Mouse (Mus musculus) CH12.LX (cell line): ENCODE measurements around the gene Phc2. TPM values are rescaled to one million over a fixed set of nuclear protein-coding genes. Genes with fewer than 3 reads are reported as not detected.

Experiments
- DNase-seq: peaks from one replicate; pipeline ENCODE4 v3.0.0-alpha.2; 2013; ENCODE audit errors: extremely low read depth
- H3K27ac ChIP-seq: 2 replicates; pipeline ENCODE4 v1.5.1; 2012; ENCODE audit warnings: low read depth, mild to moderate bottlenecking, control low read depth, moderate library complexity; ENCODE audit not compliant: insufficient read depth
- H3K27me3 ChIP-seq: replicated peaks from 2 replicates; pipeline ENCODE3; 2012; ENCODE audit warnings: inconsistent platforms
- H3K36me3 ChIP-seq, 2 experiments: replicated peaks in 1 of 2; 2 replicates each; pipeline versions ENCODE3 to v1.6.1; 2012; ENCODE audit warnings: inconsistent platforms in 1 of 2, low read length in 1 of 2, mild to moderate bottlenecking in 1 of 2, mixed read lengths in 1 of 2, moderate library complexity in 1 of 2; ENCODE audit not compliant: control insufficient read depth in 1 of 2, insufficient read depth in 1 of 2
- H3K4me1 ChIP-seq, 2 experiments: 2 replicates each; pipeline ENCODE4 v1.6.1; 2012; ENCODE audit warnings: inconsistent platforms in 1 of 2, moderate library complexity in 1 of 2; ENCODE audit not compliant: insufficient read depth in 2 of 2, control insufficient read depth in 1 of 2
- H3K4me2 ChIP-seq: 2 replicates; pipeline ENCODE4 v1.6.1; 2012; ENCODE audit warnings: low read depth, mild to moderate bottlenecking, control low read depth; ENCODE audit not compliant: poor library complexity, insufficient read depth, severe bottlenecking
- H3K4me3 ChIP-seq, 3 experiments: fragments of 150-350 bp in 1 of 3; sonication (generic) in 1 of 3; replicated peaks in 1 of 3; 2 replicates each; pipeline versions ENCODE3 to v1.5.1; 2011 to 2012; ENCODE audit warnings: low read depth in 2 of 3, low read length in 2 of 3, mild to moderate bottlenecking in 2 of 3, moderate library complexity in 2 of 3, control low read depth in 1 of 3, improper control_type of control experiment in 1 of 3, inconsistent platforms in 1 of 3, mixed read lengths in 1 of 3; ENCODE audit not compliant: poor library complexity in 1 of 3
- H3K79me2 ChIP-seq: replicated peaks from 2 replicates; pipeline ENCODE4 v1.6.1; 2012; ENCODE audit warnings: mild to moderate bottlenecking, moderate library complexity; ENCODE audit not compliant: control insufficient read depth, poor library complexity, insufficient read depth, severe bottlenecking; ENCODE audit errors: extremely low read depth
- H3K9ac ChIP-seq: 2 replicates; pipeline ENCODE4 v1.6.1; 2012; ENCODE audit warnings: low read depth, mild to moderate bottlenecking, control low read depth, moderate library complexity; ENCODE audit not compliant: insufficient read depth
- H3K9me3 ChIP-seq: replicated peaks from 2 replicates; pipeline ENCODE3; 2012; ENCODE audit warnings: low read length, inconsistent platforms, mixed read lengths
- BHLHE40 ChIP-seq: IDR thresholded peaks from 2 replicates; pipeline ENCODE4 v1.6.1; 2011; ENCODE audit warnings: mild to moderate bottlenecking, low read depth, low read length, improper control_type of control experiment
- CHD1 ChIP-seq: IDR thresholded peaks from 2 replicates; pipeline ENCODE4 v1.6.1; 2012; ENCODE audit warnings: low read depth, low read length, improper control_type of control experiment, inconsistent platforms
- CHD2 ChIP-seq: IDR thresholded peaks from 2 replicates; pipeline ENCODE4 v1.6.1; 2011; ENCODE audit warnings: low read length, improper control_type of control experiment
- CTCF ChIP-seq, 2 experiments: IDR thresholded peaks in 1 of 2; conservative IDR thresholded peaks in 1 of 2; 2 replicates each; pipeline ENCODE4 v1.5.1; 2011 to 2012; ENCODE audit warnings: low read depth in 2 of 2, low read length in 2 of 2, improper control_type of control experiment in 1 of 2, inconsistent platforms in 1 of 2, mild to moderate bottlenecking in 1 of 2, moderate library complexity in 1 of 2
- ELF1 ChIP-seq: IDR thresholded peaks from 2 replicates; pipeline ENCODE4 v1.6.1; 2014; ENCODE audit warnings: low read depth, mild to moderate bottlenecking, inconsistent platforms, low read length, improper control_type of control experiment
- EP300 ChIP-seq: IDR thresholded peaks from 2 replicates; pipeline ENCODE4 v1.6.1; 2011; ENCODE audit warnings: low read length, improper control_type of control experiment
- ETS1 ChIP-seq: conservative IDR thresholded peaks from 2 replicates; pipeline ENCODE4 v1.6.1; 2012; ENCODE audit warnings: low read depth, mild to moderate bottlenecking, inconsistent platforms, low read length, improper control_type of control experiment, moderate library complexity
- GABPA ChIP-seq: IDR thresholded peaks from 2 replicates; pipeline ENCODE4 v1.6.1; 2012; ENCODE audit warnings: low read depth, low read length, improper control_type of control experiment, inconsistent platforms; ENCODE audit not compliant: insufficient replicate concordance
- JUND ChIP-seq: conservative IDR thresholded peaks from 2 replicates; pipeline ENCODE4 v1.6.1; 2011; ENCODE audit warnings: low read depth, low read length, improper control_type of control experiment
- MAX ChIP-seq: IDR thresholded peaks from 2 replicates; pipeline ENCODE4 v1.6.1; 2011; ENCODE audit warnings: low read length, improper control_type of control experiment
- MEF2A ChIP-seq: IDR thresholded peaks from 2 replicates; pipeline ENCODE4 v1.6.1; 2014; ENCODE audit warnings: low read depth, mild to moderate bottlenecking, inconsistent platforms, low read length, improper control_type of control experiment, borderline replicate concordance
- MXI1 ChIP-seq: IDR thresholded peaks from 2 replicates; pipeline ENCODE4 v1.6.1; 2011; ENCODE audit warnings: mild to moderate bottlenecking, low read depth, low read length, improper control_type of control experiment
- NELFE ChIP-seq: IDR thresholded peaks from 2 replicates; pipeline ENCODE4 v1.6.1; 2011; ENCODE audit warnings: low read depth, low read length, improper control_type of control experiment
- NRF1 ChIP-seq: IDR thresholded peaks from 2 replicates; pipeline ENCODE4 v1.6.1; 2014; ENCODE audit warnings: low read depth, mild to moderate bottlenecking, inconsistent platforms, low read length, improper control_type of control experiment, moderate library complexity
- PAX5 ChIP-seq: IDR thresholded peaks from 2 replicates; pipeline ENCODE4 v1.6.1; 2012; ENCODE audit warnings: low read length, inconsistent platforms, mixed read lengths
- POLR2A ChIP-seq: IDR thresholded peaks from 2 replicates; pipeline ENCODE4 v1.6.1; 2011; ENCODE audit warnings: low read depth, mild to moderate bottlenecking, improper control_type of control experiment, low read length
- POLR2AphosphoS2 ChIP-seq: IDR thresholded peaks from 2 replicates; pipeline ENCODE4 v1.6.1; 2011; ENCODE audit warnings: low read depth, low read length, improper control_type of control experiment
- SIN3A ChIP-seq: IDR thresholded peaks from 2 replicates; pipeline ENCODE4 v1.6.1; 2012; ENCODE audit warnings: low read length, improper control_type of control experiment, inconsistent platforms
- SMC3 ChIP-seq: IDR thresholded peaks from 2 replicates; pipeline ENCODE4 v1.6.1; 2011; ENCODE audit warnings: low read depth, low read length, improper control_type of control experiment
- TBP ChIP-seq: conservative IDR thresholded peaks from 2 replicates; pipeline ENCODE4 v1.6.1; 2011; ENCODE audit warnings: low read depth, low read length, improper control_type of control experiment
- TCF12 ChIP-seq: IDR thresholded peaks from 2 replicates; pipeline ENCODE4 v1.6.1; 2014; ENCODE audit warnings: low read depth, mild to moderate bottlenecking, inconsistent platforms, low read length, improper control_type of control experiment
- UBTF ChIP-seq: IDR thresholded peaks from 2 replicates; pipeline ENCODE4 v1.6.1; 2012; ENCODE audit warnings: low read depth, mild to moderate bottlenecking, inconsistent platforms, low read length, improper control_type of control experiment, moderate library complexity
- USF1 ChIP-seq: IDR thresholded peaks from 2 replicates; pipeline ENCODE4 v1.6.1; 2014; ENCODE audit warnings: low read depth, mild to moderate bottlenecking, inconsistent platforms, low read length, improper control_type of control experiment
- USF2 ChIP-seq: conservative IDR thresholded peaks from 2 replicates; pipeline ENCODE4 v1.6.1; 2011; ENCODE audit warnings: low read depth, low read length, improper control_type of control experiment
- ZC3H11A ChIP-seq: IDR thresholded peaks from 2 replicates; pipeline ENCODE4 v1.6.1; 2012; ENCODE audit warnings: low read depth, mild to moderate bottlenecking, inconsistent platforms, low read length, improper control_type of control experiment
- dilution Hi-C: fragments of 300-500 bp; cut with MboI; formaldehyde crosslinking; loops from 2 replicates; pipeline ENCODE4 v1.14.3; 2020; ENCODE audit warnings: low sequenced_read_pairs; ENCODE audit not compliant: extremely low pct_unique_long_range_greater_than_20kb, extremely low pct_ligation_motif_present
- in situ Hi-C: fragments of 300-500 bp; cut with MboI; formaldehyde crosslinking; loops from 3 replicates; pipeline ENCODE4 v1.14.3; 2019; ENCODE audit warnings: low sequenced_read_pairs, low pct_ligation_motif_present, low pct_unique_long_range_greater_than_20kb, mixed read lengths
- polyA plus RNA-seq: library from polyadenylated mRNA; unstranded; fragments of >175 nt; gene quantifications from 2 replicates; pipeline ENCODE4 v1.2.1, GENCODE M21; 2012; ENCODE audit warnings: low read depth; ENCODE audit not compliant: insufficient read length
- total RNA-seq, 2 experiments: library from RNA; depleted of rRNA; stranded (reverse); fragments of 300-350 nt in 1 of 2; fragments of >200 nt in 1 of 2; gene quantifications; 2 replicates each; pipeline ENCODE4 v1.2.3; 2012 to 2014

The Phc2 gene
- total and polyA plus RNA-seq, 3 experiments = 24.1 to 53.2 (median 29.6) TPM

GRCm38 (mm10) chr4:128760029-128760428 lies 105.5 kb downstream of the Phc2 start:
- no peak overlapping the region for H3K9ac ChIP-seq
- in situ Hi-C loops = no loop called here

GRCm38 (mm10) chr4:128766929-128767328 lies 112.4 kb downstream of the Phc2 start:
- Histone ChIP-seq H3K79me2 (no peaks in the 10 kb centered on the region), H3K36me3 (peaks cover 0 to 9% of the 10 kb centered on the region in 2 experiments), H3K9ac (no peak overlapping the region), H3K4me3 (no peak overlapping the region), H3K27ac (no peak overlapping the region), H3K27me3 (no peaks in the 10 kb centered on the region), H3K9me3 (peaks cover 10% of the 10 kb centered on the region), H3K4me2 (no peak overlapping the region), H3K4me1 (peaks cover 6 to 29% of the 10 kb centered on the region in 2 experiments; a peak in 3 of 4 replicates)
- no peak for TF ChIP-seq SIN3A
- TF ChIP-seq ZC3H11A = no peak
- no peak for TF ChIP-seq BHLHE40
- DNase-seq = no peak
- dilution Hi-C loops = no loop called here
- in situ Hi-C loops = no loop called here

More at GRCm38 (mm10) chr4:128760029-128760428, 105.5 kb downstream of the Phc2 start:
- Histone ChIP-seq H3K27me3 (no peaks in the 10 kb centered on the region), H3K79me2 (no peaks in the 10 kb centered on the region), H3K9me3 (peaks cover 11% of the 10 kb centered on the region), H3K4me1 (peaks cover under 1 to 16% of the 10 kb centered on the region in 2 experiments; a peak in 3 of 4 replicates), H3K4me3 (no peak overlapping the region), H3K27ac (no peak overlapping the region), H3K36me3 (peaks cover 0 to 5% of the 10 kb centered on the region in 2 experiments), H3K4me2 (no peak overlapping the region)
- dilution Hi-C loops = no loop called here
- no peak for DNase-seq
- TF ChIP-seq CTCF (conservative IDR thresholded peaks at IDR 0.05 in 1 of 2, IDR thresholded peaks at IDR 0.05 in 1 of 2; ENCODE audit: low read depth in 2 of 2, low read length in 2 of 2) (no peak), POLR2AphosphoS2 (no peak), GABPA (no peak), MXI1 (no peak), USF2 (no peak), MAX (no peak), CHD1 (no peak), USF1 (no peak)

- TF ChIP-seq MEF2A (no peak), NELFE (no peak), GABPA (no peak), NRF1 (no peak), CTCF (conservative IDR thresholded peaks at IDR 0.05 in 1 of 2, IDR thresholded peaks at IDR 0.05 in 1 of 2; ENCODE audit: low read depth in 2 of 2, low read length in 2 of 2) (no peak), UBTF (no peak), ETS1 (no peak), PAX5 (no peak), TCF12 (no peak), EP300 (no peak), JUND (no peak), MXI1 (no peak), SMC3 (no peak), CHD2 (no peak), POLR2A (no peak), ELF1 (no peak), TBP (no peak), BHLHE40 (no peak)
- Histone ChIP-seq H3K27ac (no peak overlapping the region), H3K4me1 (peaks cover 6 to 29% of the 10 kb centered on the region in 2 experiments; a peak in 3 of 4 replicates), H3K9me3 (peaks cover 1% of the 10 kb centered on the region), H3K9ac (no peak overlapping the region), H3K27me3 (no peaks in the 10 kb centered on the region), H3K36me3 (peaks cover 0 to 21% of the 10 kb centered on the region in 2 experiments), H3K4me3 (no peak overlapping the region), H3K79me2 (no peaks in the 10 kb centered on the region), H3K4me2 (no peak overlapping the region)
- dilution Hi-C loops = no loop called here
- DNase-seq = no peak
- in situ Hi-C loops = no loop called here
Observed at GRCm38 (mm10) chr4:128768120-128768519, 113.6 kb downstream of the Phc2 start.
